Mouse (Mus musculus): Measurements from ENCODE around the gene Rasl11a.

DNA sequence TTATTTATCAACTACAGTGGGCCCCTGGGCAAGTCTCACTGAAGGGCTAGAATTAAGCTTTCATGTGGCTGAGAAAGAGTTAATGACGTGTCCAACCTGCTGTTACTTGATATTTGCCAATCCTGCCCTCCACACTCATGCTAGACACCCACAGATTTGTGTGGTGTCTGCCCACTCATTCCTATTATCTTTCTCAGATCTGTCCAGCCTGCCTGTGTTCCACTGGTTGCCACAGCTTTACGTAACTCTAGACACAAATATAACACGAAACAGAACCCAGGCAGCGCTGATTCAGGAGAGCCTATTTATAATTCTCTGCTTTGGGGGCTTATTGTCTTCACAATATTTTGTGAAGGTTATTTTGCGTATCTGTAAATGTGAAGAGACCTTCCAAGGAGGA, 3.6 kb upstream of the Rasl11a start:
- no peak for TF ChIP-seq CTCF (conservative IDR thresholded peaks at IDR 0.05 in 1 of 2, IDR thresholded peaks at IDR 0.05 in 1 of 2; ENCODE audit: low read depth in 2 of 2, low read length in 2 of 2)
- no peak for TF ChIP-seq ZNF384 (IDR thresholded peaks at IDR 0.05; ENCODE audit: low read depth, low read length)
- no peak for TF ChIP-seq POLR2A (IDR thresholded peaks at IDR 0.05; ENCODE audit: low read depth, low read length)
- TF ChIP-seq USF1 (IDR thresholded peaks at IDR 0.05; ENCODE audit: low read depth, low read length), result no peak
- no peak for TF ChIP-seq TCF12 (IDR thresholded peaks at IDR 0.05; ENCODE audit: low read depth, low read length)
- no peak for TF ChIP-seq E2F4 (IDR thresholded peaks at IDR 0.05; ENCODE audit: insufficient replicate concordance, low read depth, low read length)
- no peak for TF ChIP-seq SIN3A (IDR thresholded peaks at IDR 0.05; ENCODE audit: low read length)
- TF ChIP-seq ZMIZ1 (IDR thresholded peaks at IDR 0.05; ENCODE audit: low read depth, low read length), result no peak
- TF ChIP-seq ETS1 (conservative IDR thresholded peaks at IDR 0.05; ENCODE audit: low read depth, low read length), result no peak
- TF ChIP-seq CHD2 (IDR thresholded peaks at IDR 0.05; ENCODE audit: low read length), result no peak
- no peak for TF ChIP-seq EP300 (IDR thresholded peaks at IDR 0.05; ENCODE audit: low read length)
- no peak for TF ChIP-seq BHLHE40 (IDR thresholded peaks at IDR 0.05; ENCODE audit: low read depth, low read length)
- TF ChIP-seq RAD21 (IDR thresholded peaks at IDR 0.05; ENCODE audit: low read depth, low read length), result no peak

Data from CH12.LX (cell line).